Mouse (Mus musculus) kidney, postnatal 14 days (tissue): ENCODE data around the gene Cdh11.
"Not testable (repeated sequence)": the region's sequence is repeated elsewhere in the genome, so short reads cannot be mapped to it uniquely, and the experiment has no call there.

ENCODE experiments used
- DNase-seq: peaks from one replicate; pipeline ENCODE4 v3.0.0; 2022; ENCODE audit warnings: mixed read lengths

Gene Cdh11

GRCm38 (mm10) chr8:102707305-102707704, 78.1 kb downstream of the Cdh11 start:
- DNase-seq = no peak

GRCm38 (mm10) chr8:102705376-102705905, 80.0 kb downstream of the Cdh11 start:
- DNase-seq = no peak

DNA sequence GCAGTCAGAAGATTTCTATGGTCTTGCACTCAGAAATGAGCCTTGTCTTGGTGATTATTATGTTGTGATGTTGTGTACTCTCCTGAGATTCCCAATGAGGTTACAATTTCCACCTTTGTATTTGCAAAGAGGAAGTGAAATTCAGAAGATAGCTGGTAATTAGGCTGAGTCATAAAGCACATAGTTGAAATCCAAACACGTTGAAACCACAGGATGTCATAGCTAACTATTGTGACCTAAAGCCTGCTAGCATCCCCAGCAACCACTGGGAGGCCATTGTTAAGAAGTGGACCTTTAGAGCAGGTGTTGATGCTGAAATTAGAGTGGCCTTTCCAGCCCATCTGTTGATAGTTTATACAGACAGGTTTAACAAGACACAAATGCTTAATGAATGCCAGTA, 85.2 kb downstream of the Cdh11 start:
- DNase-seq = no peak

- DNase-seq = no peak
These were observed 87.1 kb downstream of the Cdh11 start for GRCm38 (mm10) chr8:102698232-102698837.

DNA sequence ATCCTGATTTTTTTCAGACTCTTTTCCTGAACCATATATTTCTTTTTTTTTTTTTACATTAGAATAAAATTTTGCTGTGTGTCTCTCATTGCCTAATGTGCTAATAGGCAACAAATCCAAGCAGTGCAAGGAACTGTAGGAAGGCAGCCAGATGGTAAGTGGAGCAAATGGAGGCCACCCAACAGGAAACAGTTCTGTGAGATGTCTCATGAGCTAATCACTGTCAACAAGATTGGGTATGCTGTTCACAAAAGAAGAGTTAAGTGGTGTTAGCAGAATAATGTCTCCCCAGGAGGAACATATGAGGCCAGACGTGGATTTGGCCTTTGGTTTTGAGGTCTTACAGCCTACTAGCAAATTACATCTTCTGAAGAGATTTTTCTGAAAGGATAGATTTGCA, 92.0 kb downstream of the Cdh11 start:
- no peak for DNase-seq

DNA sequence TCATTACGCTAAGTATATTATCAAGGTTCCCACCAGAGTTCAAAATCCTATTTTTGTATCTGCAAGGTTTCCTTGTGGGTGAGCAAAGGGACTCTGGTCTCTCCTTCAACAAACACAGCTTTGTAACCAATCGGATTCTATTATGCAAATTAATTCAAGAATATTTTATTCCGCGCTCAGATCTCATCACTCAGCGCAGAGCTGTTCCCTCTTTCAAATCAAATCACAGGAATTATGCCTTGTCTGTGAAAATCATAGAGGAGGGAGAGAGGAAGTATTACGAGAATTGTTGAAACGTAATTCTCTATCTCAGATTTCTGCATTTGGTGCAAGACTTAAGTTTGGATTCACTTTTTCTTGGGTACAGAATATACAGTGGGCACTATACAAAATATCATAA, 100.0 kb downstream of the Cdh11 start:
- DNase-seq = not testable (repeated sequence)

- DNase-seq = no peak
These were observed 100.4 kb downstream of the Cdh11 start for GRCm38 (mm10) chr8:102685023-102685422.

- DNase-seq = no peak
These were observed 108.3 kb downstream of the Cdh11 start for GRCm38 (mm10) chr8:102677148-102677547.

DNA sequence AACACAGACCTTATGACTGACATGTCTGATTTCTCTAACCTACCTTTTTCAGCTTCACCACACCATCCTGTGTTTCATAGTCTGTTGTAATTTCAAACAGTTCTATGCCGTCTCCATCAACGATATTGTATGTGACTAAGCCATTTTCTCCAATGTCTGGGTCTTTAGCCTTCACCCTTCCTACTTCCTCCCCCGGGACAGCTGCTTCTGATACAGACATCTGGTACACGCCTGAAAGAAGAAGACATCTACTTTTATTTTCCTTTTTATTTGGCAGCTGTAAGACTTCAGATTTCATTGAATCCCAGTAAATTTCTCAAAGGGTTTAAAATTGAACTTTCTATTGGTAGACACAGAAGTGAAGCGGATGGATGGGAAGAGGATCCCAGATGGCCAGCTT, 120.9 kb downstream of the Cdh11 start:
- DNase-seq = not testable (repeated sequence)

- DNase-seq = no peak
These were observed 128.9 kb downstream of the Cdh11 start for GRCm38 (mm10) chr8:102656529-102656928.

DNA sequence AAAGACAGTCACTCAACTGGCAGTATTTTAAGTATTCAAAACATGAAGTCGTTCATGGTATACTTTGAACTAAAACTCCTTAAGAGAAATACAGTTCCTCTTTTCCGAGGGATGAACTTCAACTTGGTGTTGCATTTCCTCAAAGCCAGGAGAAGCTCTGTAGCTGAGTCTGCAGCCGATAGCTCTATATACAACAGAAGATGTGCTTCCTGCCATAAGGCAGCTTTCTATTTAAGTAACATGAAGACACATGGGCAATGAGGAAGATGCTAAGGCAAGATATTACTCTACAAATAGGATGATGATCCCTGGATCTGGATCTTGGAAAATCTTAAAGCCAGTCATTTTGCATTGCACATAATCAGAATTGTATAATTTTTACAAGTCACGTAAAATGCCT, 133.5 kb downstream of the Cdh11 start:
- DNase-seq = no peak

DNA sequence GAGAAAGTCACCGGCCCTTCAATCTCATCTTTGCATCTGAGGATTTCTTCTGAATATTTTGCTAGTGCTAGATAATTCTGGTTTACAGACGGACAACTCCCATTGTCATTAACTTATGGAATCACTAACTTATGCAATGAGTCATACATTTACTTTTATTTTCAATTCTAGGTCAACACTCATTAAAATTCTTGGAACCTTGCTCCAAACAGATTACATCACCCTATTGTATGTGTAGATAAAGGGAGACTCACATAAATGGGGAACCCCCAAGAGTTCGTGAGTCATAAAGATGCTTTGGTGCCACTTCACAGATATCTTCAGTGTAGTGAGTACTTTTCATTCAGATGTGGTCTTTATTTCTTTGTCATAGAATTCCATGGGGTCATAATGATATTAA, 158.3 kb downstream of the Cdh11 start:
- no peak for DNase-seq

GRCm38 (mm10) chr8:102612146-102612545, 173.3 kb downstream of the Cdh11 start:
- no peak for DNase-seq

- no peak for DNase-seq
These were observed 184.1 kb downstream of the Cdh11 start for GRCm38 (mm10) chr8:102601327-102601726.

- DNase-seq = peak; percentile 89
These were observed 188.9 kb downstream of the Cdh11 start for GRCm38 (mm10) chr8:102596523-102596922.

DNA sequence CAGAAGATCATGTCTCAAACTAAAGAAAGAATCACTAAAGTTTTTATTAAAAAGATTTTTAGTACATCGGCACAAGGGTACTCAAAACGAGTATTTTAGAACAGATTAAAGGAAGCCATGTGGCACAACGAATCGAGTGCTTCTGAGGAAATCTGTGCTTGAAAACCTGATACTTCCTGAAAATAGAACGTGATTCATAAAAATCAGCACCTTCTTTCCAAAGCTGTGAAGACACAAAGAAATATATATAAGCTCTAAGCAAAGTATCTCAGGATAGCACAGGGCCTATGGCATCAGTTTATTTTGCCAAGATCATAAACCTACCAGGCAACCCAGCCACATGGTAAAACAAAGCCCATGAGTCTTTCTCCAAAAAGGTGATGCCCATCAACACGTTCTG, 191.5 kb downstream of the Cdh11 start:
- DNase-seq = no peak
